Mouse (Mus musculus): ENCODE measurements around the gene Rdx. TPM values are rescaled to one million over a fixed set of nuclear protein-coding genes. Genes with fewer than 3 reads are reported as not detected.

The Rdx gene
- polyA plus RNA-seq (2012; fragmentation: generic; extraction: Trizol): 28.5 TPM
- long read RNA-seq, experiment 1, full-length matches to known transcripts: 8 of 44 reads
- long read RNA-seq, experiment 1, partial matches to known transcripts: 28 of 44 reads
- long read RNA-seq, experiment 1, other reads (novel, unspliced or antisense): 8 of 44 reads
- long read RNA-seq, experiment 2, full-length matches to known transcripts: 170 of 250 reads
- long read RNA-seq, experiment 2, partial matches to known transcripts: 78 of 250 reads
- long read RNA-seq, experiment 2, other reads (novel, unspliced or antisense): 2 of 250 reads

- H3ac ChIP-seq (ENCODE audit: control insufficient read depth, insufficient read length, low read depth): peak within 1 kb of the TSS; percentile 94
- no peaks in the 10 kb centered on the region for H3K27me3 ChIP-seq (ENCODE audit: control insufficient read depth, insufficient read depth, insufficient read length)
- H3K36me3 ChIP-seq (ENCODE audit: control insufficient read depth, insufficient read depth): no peaks in the 10 kb centered on the region
- peaks cover 41% of the 10 kb centered on the region for H3K79me2 ChIP-seq (ENCODE audit: control insufficient read depth, insufficient read depth)
- peak within 1 kb of the TSS; percentile 64 for H3K4me3 ChIP-seq (ENCODE audit: insufficient read depth, poor library complexity, severe bottlenecking)
- TF ChIP-seq CEBPB (IDR thresholded peaks at IDR 0.05; ENCODE audit: low read depth): no peak
- TF ChIP-seq FOSL1 (IDR thresholded peaks at IDR 0.05; ENCODE audit: insufficient read depth, low read length, poor library complexity, severe bottlenecking): no peak
- no peak for TF ChIP-seq USF1 (IDR thresholded peaks at IDR 0.05; ENCODE audit: low read depth)
- TF ChIP-seq CTCF (IDR thresholded peaks at IDR 0.05; ENCODE audit: control insufficient read depth, insufficient read depth, insufficient read length): no peak
- TF ChIP-seq MAX (IDR thresholded peaks at IDR 0.05): no peak
- no peak for TF ChIP-seq MYOD1 (IDR thresholded peaks at IDR 0.05; ENCODE audit: control insufficient read depth, insufficient read length, low read depth)
- no peak for TF ChIP-seq MYOG (IDR thresholded peaks at IDR 0.05; ENCODE audit: control insufficient read depth, extremely low read depth, insufficient read length)
- H3K79me3 ChIP-seq (ENCODE audit: low read depth): peaks cover 35% of the 10 kb centered on the region
These were observed at the start of gene Rdx for GRCm38 (mm10) chr9:52047129-52047820. TSS of gene Rdx (plus strand) at chr9:52047173.

- Histone ChIP-seq H3ac (ENCODE audit: control insufficient read depth, insufficient read length, low read depth) (no peak overlapping the region), H3K36me3 (ENCODE audit: control insufficient read depth, insufficient read depth) (no peaks in the 10 kb centered on the region), H3K79me3 (ENCODE audit: low read depth) (no peaks in the 10 kb centered on the region), H3K4me3 (ENCODE audit: insufficient read depth, poor library complexity, severe bottlenecking) (no peak overlapping the region), H3K27me3 (ENCODE audit: control insufficient read depth, insufficient read depth, insufficient read length) (no peaks in the 10 kb centered on the region), H3K79me2 (ENCODE audit: control insufficient read depth, insufficient read depth) (no peaks in the 10 kb centered on the region)
- TF ChIP-seq MAX (IDR thresholded peaks at IDR 0.05): no peak
- TF ChIP-seq CEBPB (IDR thresholded peaks at IDR 0.05; ENCODE audit: low read depth): no peak
These were observed 43.5 kb upstream of the Rdx start for GRCm38 (mm10) chr9:52003501-52003900.

GRCm38 (mm10) chr9:52007341-52007740 is 39.6 kb upstream of the Rdx start:
- no peaks in the 10 kb centered on the region for H3K36me3 ChIP-seq (ENCODE audit: control insufficient read depth, insufficient read depth)
- no peaks in the 10 kb centered on the region for H3K79me2 ChIP-seq (ENCODE audit: control insufficient read depth, insufficient read depth)
- no peak for TF ChIP-seq MYOD1 (IDR thresholded peaks at IDR 0.05; ENCODE audit: control insufficient read depth, insufficient read length, low read depth)
- H3ac ChIP-seq (ENCODE audit: control insufficient read depth, insufficient read length, low read depth): no peak overlapping the region
- H3K4me3 ChIP-seq (ENCODE audit: insufficient read depth, poor library complexity, severe bottlenecking): no peak overlapping the region
- no peaks in the 10 kb centered on the region for H3K27me3 ChIP-seq (ENCODE audit: control insufficient read depth, insufficient read depth, insufficient read length)
- H3K79me3 ChIP-seq (ENCODE audit: low read depth): no peaks in the 10 kb centered on the region

- H3K36me3 ChIP-seq (ENCODE audit: control insufficient read depth, insufficient read depth): no peaks in the 10 kb centered on the region
- no peaks in the 10 kb centered on the region for H3K79me3 ChIP-seq (ENCODE audit: low read depth)
- no peaks in the 10 kb centered on the region for H3K27me3 ChIP-seq (ENCODE audit: control insufficient read depth, insufficient read depth, insufficient read length)
- TF ChIP-seq MYOD1 (IDR thresholded peaks at IDR 0.05; ENCODE audit: control insufficient read depth, insufficient read length, low read depth): no peak
- TF ChIP-seq MYOG (IDR thresholded peaks at IDR 0.05; ENCODE audit: control insufficient read depth, extremely low read depth, insufficient read length): no peak
- TF ChIP-seq CEBPB (IDR thresholded peaks at IDR 0.05; ENCODE audit: low read depth): no peak
- no peak for TF ChIP-seq FOSL1 (IDR thresholded peaks at IDR 0.05; ENCODE audit: insufficient read depth, low read length, poor library complexity, severe bottlenecking)
- TF ChIP-seq USF1 (IDR thresholded peaks at IDR 0.05; ENCODE audit: low read depth): no peak
- no peak for TF ChIP-seq CTCF (IDR thresholded peaks at IDR 0.05; ENCODE audit: control insufficient read depth, insufficient read depth, insufficient read length)
- no peak for TF ChIP-seq MAX (IDR thresholded peaks at IDR 0.05)
- H3K79me2 ChIP-seq (ENCODE audit: control insufficient read depth, insufficient read depth): no peaks in the 10 kb centered on the region
- no peak overlapping the region for H3ac ChIP-seq (ENCODE audit: control insufficient read depth, insufficient read length, low read depth)
- H3K4me3 ChIP-seq (ENCODE audit: insufficient read depth, poor library complexity, severe bottlenecking): no peak overlapping the region
These were observed 38.5 kb upstream of the Rdx start for GRCm38 (mm10) chr9:52008511-52008910.

- Histone ChIP-seq H3K36me3 (ENCODE audit: control insufficient read depth, insufficient read depth) (no peaks in the 10 kb centered on the region), H3K27me3 (ENCODE audit: control insufficient read depth, insufficient read depth, insufficient read length) (no peaks in the 10 kb centered on the region), H3K79me3 (ENCODE audit: low read depth) (no peaks in the 10 kb centered on the region), H3K4me3 (ENCODE audit: insufficient read depth, poor library complexity, severe bottlenecking) (no peak overlapping the region), H3K79me2 (ENCODE audit: control insufficient read depth, insufficient read depth) (no peaks in the 10 kb centered on the region), H3ac (ENCODE audit: control insufficient read depth, insufficient read length, low read depth) (no peak overlapping the region)
- TF ChIP-seq MYOG (IDR thresholded peaks at IDR 0.05; ENCODE audit: control insufficient read depth, extremely low read depth, insufficient read length) (no peak), MAX (IDR thresholded peaks at IDR 0.05) (no peak)
These were observed 34.7 kb upstream of the Rdx start for GRCm38 (mm10) chr9:52012311-52012710.

GRCm38 (mm10) chr9:52012781-52013436 is 34.1 kb upstream of the Rdx start:
- no peaks in the 10 kb centered on the region for H3K36me3 ChIP-seq (ENCODE audit: control insufficient read depth, insufficient read depth)
- TF ChIP-seq CTCF (IDR thresholded peaks at IDR 0.05; ENCODE audit: control insufficient read depth, insufficient read depth, insufficient read length) (no peak), MYOG (IDR thresholded peaks at IDR 0.05; ENCODE audit: control insufficient read depth, extremely low read depth, insufficient read length) (no peak), USF1 (IDR thresholded peaks at IDR 0.05; ENCODE audit: low read depth) (no peak), CEBPB (IDR thresholded peaks at IDR 0.05; ENCODE audit: low read depth) (no peak), FOSL1 (IDR thresholded peaks at IDR 0.05; ENCODE audit: insufficient read depth, low read length, poor library complexity, severe bottlenecking) (no peak), MYOD1 (IDR thresholded peaks at IDR 0.05; ENCODE audit: control insufficient read depth, insufficient read length, low read depth) (no peak)
- H3K27me3 ChIP-seq (ENCODE audit: control insufficient read depth, insufficient read depth, insufficient read length): no peaks in the 10 kb centered on the region
- H3ac ChIP-seq (ENCODE audit: control insufficient read depth, insufficient read length, low read depth): no peak overlapping the region
- H3K79me3 ChIP-seq (ENCODE audit: low read depth): no peaks in the 10 kb centered on the region
- H3K4me3 ChIP-seq (ENCODE audit: insufficient read depth, poor library complexity, severe bottlenecking): no peak overlapping the region
- no peaks in the 10 kb centered on the region for H3K79me2 ChIP-seq (ENCODE audit: control insufficient read depth, insufficient read depth)
